Mouse (Mus musculus) lung, embryonic 14.5 days (tissue): ENCODE data around the gene Cdk5rap3. TPM values are rescaled to one million over a fixed set of nuclear protein-coding genes. Genes with fewer than 3 reads are reported as not detected.

Source experiments
- ATAC-seq: fragments of 200-750 bp; cut with Nextera tagmentation; 2 replicates; pipeline ENCODE4 v1.8.0; 2017; ENCODE audit warnings: mild to moderate bottlenecking, moderate TSS enrichment, moderate library complexity; ENCODE audit not compliant: insufficient read depth
- DNase-seq: peaks from one replicate; pipeline ENCODE4 v3.0.0-alpha.2; 2015
- H3K27ac ChIP-seq: fragments of 300-500 bp; sonication (generic); 2 replicates; pipeline ENCODE4 v1.5.1; 2014; ENCODE audit warnings: low read depth, mild to moderate bottlenecking, moderate library complexity
- H3K27me3 ChIP-seq: fragments of 300-500 bp; sonication (generic); 2 replicates; pipeline ENCODE4 v1.6.1; 2014; ENCODE audit warnings: low read length, control low read depth; ENCODE audit not compliant: insufficient read depth
- H3K36me3 ChIP-seq: fragments of 300-500 bp; sonication (generic); 2 replicates; pipeline ENCODE4 v1.6.1; 2014; ENCODE audit warnings: control low read depth; ENCODE audit not compliant: insufficient read depth
- H3K4me1 ChIP-seq: fragments of 300-500 bp; sonication (generic); 2 replicates; pipeline ENCODE4 v1.6.1; 2014; ENCODE audit warnings: antibody characterized with exemption, control low read depth; ENCODE audit not compliant: insufficient read depth
- H3K4me2 ChIP-seq: fragments of 300-500 bp; sonication (generic); 2 replicates; pipeline ENCODE4 v1.6.1; 2014; ENCODE audit warnings: mild to moderate bottlenecking
- H3K4me3 ChIP-seq: fragments of 300-500 bp; sonication (generic); 2 replicates; pipeline ENCODE4 v1.5.1; 2014; ENCODE audit warnings: low read depth, low read length
- H3K9ac ChIP-seq: fragments of 300-500 bp; sonication (generic); 2 replicates; pipeline ENCODE4 v1.6.1; 2014
- H3K9me3 ChIP-seq: fragments of 300-500 bp; sonication (generic); 2 replicates; pipeline ENCODE4 v1.6.1; 2016; ENCODE audit warnings: low read depth, low read length, control low read depth
- CTCF ChIP-seq: IDR thresholded peaks from 2 replicates; pipeline ENCODE4 v1.5.1; 2016; ENCODE audit warnings: antibody characterized with exemption, low read depth
- WGBS: fragments of 180-500 bp; shearing (Covaris S2); extraction: QIAGEN DNeasy Blood & Tissue Kit; methylation state at CpG from one replicate; pipeline ENCODE4 v1.1.7; 2014; 5-methylcytosine and 5-hydroxymethylcytosine counted together
- polyA plus RNA-seq: library from polyadenylated mRNA; unstranded; fragments of >200 nt; fragmentation: Nextera tagmentation; extraction: Ambion mirVana; gene quantifications from 2 replicates; pipeline ENCODE4 v1.2.1, GENCODE M21; 2014

Gene Cdk5rap3
- polyA plus RNA-seq, 1 experiment from 2014 or later, result 61.8 TPM

- no peaks in the 10 kb centered on the region for H3K9me3 ChIP-seq
- no peak overlapping the region for H3K4me3 ChIP-seq
- no peak for DNase-seq
- no peak overlapping the region for H3K9ac ChIP-seq
- H3K27ac ChIP-seq, result no peak overlapping the region
- H3K27me3 ChIP-seq, result no peaks in the 10 kb centered on the region
- H3K36me3 ChIP-seq, result peaks cover 28% of the 10 kb centered on the region; the same call in 1 of the 2 replicates
- no peaks in the 10 kb centered on the region for H3K4me1 ChIP-seq
- 74% methylated on average over 5 of the region's 5 CpGs for WGBS
- no peak overlapping the region for H3K4me2 ChIP-seq
- no peak for TF ChIP-seq CTCF
- no peak for ATAC-seq
These were observed 58.9 kb downstream of the Cdk5rap3 start for GRCm38 (mm10) chr11:96857446-96857845.

Other genes starting within 250 kb of the Cdk5rap3 start
- 10.3 and 15.7 TPM in 2 replicates for gene Snx11, start 138.9 kb downstream of the Cdk5rap3 start, polyA plus RNA-seq
- gene Cbx1, start 127.4 kb downstream of the Cdk5rap3 start, polyA plus RNA-seq, result 103 and 112 TPM in 2 replicates
- 34.6 and 39.5 TPM in 2 replicates for gene Nfe2l1, start 86.5 kb downstream of the Cdk5rap3 start, polyA plus RNA-seq
- gene Copz2, start 66.6 kb downstream of the Cdk5rap3 start, polyA plus RNA-seq, result 144 and 151 TPM in 2 replicates
- 24.1 and 30.8 TPM in 2 replicates for gene Prr15l, start 11.6 kb upstream of the Cdk5rap3 start, polyA plus RNA-seq
- gene Pnpo, start 27.5 kb upstream of the Cdk5rap3 start, polyA plus RNA-seq, result 18.4 and 19.5 TPM in 2 replicates
- gene Sp2, start 66.5 kb upstream of the Cdk5rap3 start, polyA plus RNA-seq, result 22.3 and 23.7 TPM in 2 replicates
- gene Sp6, start 96.9 kb upstream of the Cdk5rap3 start, polyA plus RNA-seq, result 0.22 and 0.43 TPM in 2 replicates
- gene Scrn2, start 113.4 kb upstream of the Cdk5rap3 start, polyA plus RNA-seq, result 24.5 and 30.2 TPM in 2 replicates
- 1.1 and 1.5 TPM in 2 replicates for gene Lrrc46, start 124.9 kb upstream of the Cdk5rap3 start, polyA plus RNA-seq
- 84.5 and 85.5 TPM in 2 replicates for gene Mrpl10, start 125.1 kb upstream of the Cdk5rap3 start, polyA plus RNA-seq
- gene Osbpl7, start 134.1 kb upstream of the Cdk5rap3 start, polyA plus RNA-seq, result 6.3 and 12.8 TPM in 2 replicates
- gene Tbx21, start 198.8 kb upstream of the Cdk5rap3 start, polyA plus RNA-seq, result not detected in 2 replicates
- 9.4 and 10.8 TPM in 2 replicates for gene Tbkbp1, start 235.0 kb upstream of the Cdk5rap3 start, polyA plus RNA-seq